Mouse (Mus musculus) small intestine, adult 2 months (tissue): ENCODE results near the gene Shisa8.

Experiments
- CTCF ChIP-seq: fragments of 200-500 bp; IDR thresholded peaks from 2 replicates; pipeline ENCODE4 v1.5.1; 2012; ENCODE audit warnings: low read depth, mild to moderate bottlenecking, control low read depth, inconsistent platforms, low read length, moderate library complexity, mixed read lengths; ENCODE audit not compliant: insufficient replicate concordance, insufficient read length; ENCODE audit errors: extremely low read depth
- POLR2A ChIP-seq: fragments of 200-500 bp; IDR thresholded peaks from 2 replicates; pipeline ENCODE4 v1.6.1; 2012; ENCODE audit warnings: low read depth, mild to moderate bottlenecking, control low read depth, inconsistent platforms, low read length, moderate library complexity

DNA sequence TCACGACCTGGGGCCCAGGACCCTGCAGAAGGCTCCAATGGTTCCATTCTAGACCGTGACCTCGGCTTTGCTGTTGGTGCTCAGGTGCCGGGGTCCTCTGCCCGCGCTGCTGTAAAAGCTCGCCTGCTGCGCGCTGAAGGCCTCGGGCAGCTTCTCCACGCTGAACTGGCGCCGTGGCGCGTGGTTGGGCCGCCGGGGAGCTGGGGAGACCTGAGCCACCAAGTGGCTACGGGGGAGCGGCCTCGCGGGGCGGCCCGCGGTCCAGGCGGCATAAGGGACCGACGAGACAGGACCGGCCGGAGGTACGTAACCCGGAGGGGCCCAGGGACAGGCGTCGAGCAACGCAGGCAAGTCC is 5.5 kb downstream of the Shisa8 start:
- TF ChIP-seq POLR2A: no peak
- TF ChIP-seq CTCF: no peak
